Mouse (Mus musculus): Measurements from ENCODE around the gene Abl2. TPM values are rescaled to one million over a fixed set of nuclear protein-coding genes. Genes with fewer than 3 reads are reported as not detected.

Abl2 gene
- polyA plus RNA-seq, 1 experiment from 2014 or later, result 21.7 TPM

DNA sequence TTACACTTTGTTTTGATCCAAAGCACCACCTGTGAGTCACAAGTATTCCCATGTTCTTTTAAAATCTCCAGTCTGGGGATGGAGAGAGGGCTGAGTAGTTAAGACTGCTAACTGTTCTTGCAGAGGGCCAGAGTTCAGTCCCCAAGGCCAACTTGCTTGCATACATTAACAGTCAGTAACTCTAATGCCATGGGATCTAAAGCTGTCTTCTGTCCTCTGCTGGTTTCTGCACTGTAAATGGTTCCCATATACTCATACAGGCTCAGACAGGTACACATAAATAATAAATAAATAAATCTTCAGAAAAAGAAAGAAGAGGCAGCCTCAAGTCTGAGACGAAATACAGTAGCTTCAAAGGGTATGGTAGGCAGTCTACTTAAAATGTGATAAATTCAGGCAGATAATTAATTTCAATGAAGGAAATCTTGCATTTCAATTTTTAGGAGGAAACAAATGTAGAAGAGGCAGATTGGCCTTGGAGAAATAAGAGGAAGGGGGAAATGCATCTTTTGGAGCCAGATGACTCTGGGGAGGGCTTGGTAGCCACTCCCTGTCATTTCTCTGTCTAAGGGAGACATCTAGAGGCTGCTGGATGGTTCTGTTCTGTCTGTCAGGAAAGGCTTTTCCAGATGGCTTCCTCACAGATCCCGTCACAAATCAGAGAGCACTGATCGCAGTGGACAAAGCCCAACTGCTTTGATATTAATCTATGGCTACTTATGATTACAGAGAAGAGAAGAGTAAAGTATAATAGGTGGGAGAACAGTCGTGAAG lies 18.6 kb upstream of the Abl2 start:
- DNase-seq (ENCODE audit: low read depth, low spot score), result no peak
- CTCF ChIA-PET, result interaction anchor here (0.8 to 1.1 kb wide), 2 partner anchors 10 to 120 kb away, joined by 3 to 4 read pairs; no protein-coding TSS in a partner anchor
- in situ Hi-C loops (cut with MboI; ENCODE audit: low pct_unique_long_range_greater_than_20kb), result loop anchor here (5.0 kb wide), 3 partner anchors 92 to 278 kb away; partner anchors contain the start of gene Axdnd1

DNA sequence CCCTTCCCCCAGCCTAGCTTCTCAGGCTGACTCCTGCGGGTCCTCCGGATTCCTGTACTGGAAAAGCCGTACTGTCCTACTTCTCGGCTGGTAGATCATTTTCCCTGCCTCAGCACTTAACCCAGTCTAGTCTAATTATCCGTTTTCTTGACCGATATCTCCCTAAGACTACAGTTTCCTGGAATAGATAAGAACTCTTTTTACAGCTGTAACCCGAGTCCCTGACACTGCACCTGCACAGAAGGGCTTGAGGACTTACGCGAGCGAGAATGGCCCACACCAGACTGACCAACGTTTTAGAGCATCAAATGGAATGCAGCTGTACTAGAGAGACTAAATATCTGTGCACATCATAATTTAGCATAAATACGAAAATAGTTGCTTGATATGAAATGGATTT lies 14.6 kb upstream of the Abl2 start:
- DNase-seq (ENCODE audit: low read depth, low spot score) (no peak), ATAC-seq (no peak)
- TF ChIP-seq CTCF (IDR thresholded peaks at IDR 0.05), result no peak
- POLR2A ChIA-PET, result no interaction called here
- H3K27me3 ChIP-seq, result no peaks in the 10 kb centered on the region
- in situ Hi-C loops (cut with MboI; ENCODE audit: low pct_unique_long_range_greater_than_20kb), result loop anchor here (5.0 kb wide), 3 partner anchors 88 to 282 kb away; partner anchors contain the start of gene Axdnd1
- CTCF ChIA-PET, result no interaction called here

More for the DNA sequence above, 18.6 kb upstream of the Abl2 start:
- TF ChIP-seq CTCF (IDR thresholded peaks at IDR 0.05), result peak; percentile 71
- H3K27me3 ChIP-seq, result no peaks in the 10 kb centered on the region
- ATAC-seq, result no peak
- POLR2A ChIA-PET, result interaction anchor here (0.7 kb wide), 1 partner anchor 50 kb away, joined by 3 read pairs; no protein-coding TSS in a partner anchor

DNA sequence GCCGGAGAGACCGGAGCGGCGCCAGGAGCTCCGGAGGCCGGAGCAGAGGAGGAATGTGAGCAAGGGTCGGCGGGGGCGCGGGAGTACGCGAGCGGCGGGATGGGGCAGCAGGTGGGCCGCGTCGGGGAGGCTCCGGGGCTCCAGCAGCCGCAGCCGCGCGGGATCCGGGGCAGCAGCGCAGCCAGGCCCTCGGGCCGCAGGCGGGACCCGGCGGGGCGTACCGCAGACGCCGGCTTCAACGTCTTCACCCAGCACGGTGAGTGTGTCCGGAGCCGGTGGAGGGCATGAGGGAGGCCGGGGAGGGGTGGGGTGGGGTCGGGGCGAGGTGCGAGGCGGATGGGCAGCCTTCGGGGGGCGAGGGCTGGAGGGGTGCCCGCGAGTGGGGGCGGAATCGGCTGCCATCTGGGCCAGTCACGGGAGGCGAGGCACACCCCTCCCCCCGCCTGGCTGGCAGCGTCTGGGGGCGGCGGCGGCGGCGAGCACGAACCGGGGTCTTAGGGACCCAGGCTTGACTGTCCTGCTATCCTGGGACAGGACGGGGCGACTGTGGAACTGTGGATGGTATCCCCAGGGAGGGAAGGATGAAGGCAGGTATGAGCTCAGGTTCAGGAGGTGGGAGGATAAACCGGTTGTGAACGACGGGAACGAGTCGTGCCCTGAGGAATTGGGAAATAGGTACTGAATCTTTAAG lies 509 bp downstream of the Abl2 start:
- ChIA-PET POLR2A (interaction anchor here (0.9 to 1.0 kb wide), 2 partner anchors 8 to 32 kb away, joined by 3 read pairs; no protein-coding TSS in a partner anchor), CTCF (no interaction called here)
- no peak for DNase-seq (ENCODE audit: low read depth, low spot score)
- in situ Hi-C loops (cut with MboI; ENCODE audit: low pct_unique_long_range_greater_than_20kb), result no loop called here
- peak; percentile 37 for ATAC-seq
- no peak for TF ChIP-seq CTCF (IDR thresholded peaks at IDR 0.05)
- H3K27me3 ChIP-seq, result no peaks in the 10 kb centered on the region

DNA sequence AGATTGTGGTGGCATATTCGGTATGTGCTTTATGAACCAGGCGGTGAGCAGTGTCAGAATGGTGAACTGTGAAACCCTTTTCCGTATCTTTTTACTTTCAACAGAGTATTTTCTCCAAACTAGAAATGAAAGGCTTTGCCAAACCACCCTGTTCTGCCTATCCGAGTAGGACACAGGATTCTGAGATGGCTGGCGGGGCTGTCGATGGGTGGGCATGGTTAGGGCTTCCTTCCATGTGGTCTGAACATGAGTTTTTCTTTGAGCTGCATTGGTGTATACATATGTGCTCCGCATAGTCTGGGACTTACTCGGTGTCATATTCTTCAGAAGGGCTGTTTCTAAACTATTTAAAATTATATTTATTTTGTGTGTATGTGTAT lies 1.0 kb downstream of the Abl2 start:
- ATAC-seq (no peak), DNase-seq (ENCODE audit: low read depth, low spot score) (no peak)
- TF ChIP-seq CTCF (IDR thresholded peaks at IDR 0.05), result no peak
- H3K27me3 ChIP-seq, result no peaks in the 10 kb centered on the region
- ChIA-PET CTCF (no interaction called here), POLR2A (no interaction called here)
- in situ Hi-C loops (cut with MboI; ENCODE audit: low pct_unique_long_range_greater_than_20kb), result no loop called here

DNA sequence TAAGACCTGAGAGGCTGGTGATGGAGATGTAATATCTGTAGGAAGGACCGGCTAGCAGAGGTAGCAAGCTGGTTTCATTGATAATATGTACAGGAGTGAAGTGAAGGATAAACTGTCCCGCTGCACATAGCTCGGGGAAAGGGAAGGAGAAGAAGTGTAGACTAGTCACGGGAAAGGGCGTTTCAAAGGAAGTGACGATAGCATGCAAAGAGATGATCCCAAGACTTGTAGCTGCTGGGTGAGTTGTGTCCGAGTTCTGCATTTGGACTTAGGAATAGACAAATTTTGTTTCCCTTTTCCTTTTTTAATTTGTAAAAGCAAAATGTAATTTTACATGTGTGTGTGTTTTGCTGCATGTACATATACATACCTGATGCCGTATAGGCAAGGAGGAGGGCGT lies 1.9 kb downstream of the Abl2 start:
- DNase-seq (ENCODE audit: low read depth, low spot score) (no peak), ATAC-seq (no peak)
- TF ChIP-seq CTCF (IDR thresholded peaks at IDR 0.05), result no peak
- in situ Hi-C loops (cut with MboI; ENCODE audit: low pct_unique_long_range_greater_than_20kb), result no loop called here
- CTCF ChIA-PET, result interaction anchor here (0.8 kb wide), 1 partner anchor 11 kb away, joined by 3 read pairs; no protein-coding TSS in a partner anchor
- POLR2A ChIA-PET, result no interaction called here
- H3K27me3 ChIP-seq, result no peaks in the 10 kb centered on the region

DNA sequence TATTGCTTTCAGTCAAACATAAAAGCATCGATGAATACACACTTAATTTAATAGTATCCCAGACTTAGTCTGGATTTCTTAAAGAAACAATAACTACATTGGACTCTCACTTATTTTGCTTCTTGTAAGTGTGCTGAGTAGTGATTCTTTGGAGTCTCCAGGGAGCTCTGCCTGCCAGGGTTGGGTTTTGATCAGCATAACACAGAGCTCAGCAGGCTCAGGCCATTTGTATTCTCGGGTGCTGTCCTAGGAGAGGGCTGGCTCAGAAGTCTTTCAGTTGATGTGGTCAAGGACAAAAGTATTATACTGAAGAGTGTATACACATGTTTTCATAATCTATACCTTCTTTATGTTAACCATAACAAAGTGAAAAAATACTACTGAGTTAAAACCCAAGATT lies 6.7 kb downstream of the Abl2 start:
- ChIA-PET POLR2A (interaction anchor here (1.0 kb wide), 1 partner anchor 9 kb away, joined by 4 read pairs; no protein-coding TSS in a partner anchor), CTCF (interaction anchor here (1.1 to 2.7 kb wide), 3 partner anchors 67 to 80 kb away, joined by 3 to 6 read pairs (median 3); no protein-coding TSS in a partner anchor)
- TF ChIP-seq CTCF (IDR thresholded peaks at IDR 0.05), result no peak
- no peak for DNase-seq (ENCODE audit: low read depth, low spot score)
- in situ Hi-C loops (cut with MboI; ENCODE audit: low pct_unique_long_range_greater_than_20kb), result no loop called here
- no peaks in the 10 kb centered on the region for H3K27me3 ChIP-seq
- no peak for ATAC-seq

DNA sequence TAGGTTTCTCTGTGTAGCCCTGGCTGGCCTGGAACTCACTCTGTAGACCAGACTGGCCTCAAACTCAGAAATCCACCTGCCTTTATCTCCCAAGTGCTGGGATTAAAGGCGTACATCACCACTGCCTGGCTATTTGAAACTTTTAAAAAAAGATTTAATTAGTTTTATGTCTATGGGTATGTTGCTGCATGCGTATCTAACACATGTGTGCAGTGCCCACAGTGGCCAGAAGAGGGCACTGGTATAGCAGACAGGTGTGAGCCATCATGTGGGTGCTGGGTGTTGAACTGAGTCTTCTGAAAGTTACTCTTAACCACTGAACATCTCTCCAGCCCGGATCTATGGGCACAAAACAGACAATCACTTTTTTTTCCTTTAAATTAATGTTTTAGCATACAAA lies 7.5 kb downstream of the Abl2 start:
- ATAC-seq, result no peak
- POLR2A ChIA-PET, result no interaction called here
- in situ Hi-C loops (cut with MboI; ENCODE audit: low pct_unique_long_range_greater_than_20kb), result no loop called here
- H3K27me3 ChIP-seq, result no peaks in the 10 kb centered on the region
- no peak for DNase-seq (ENCODE audit: low read depth, low spot score)
- CTCF ChIA-PET, result no interaction called here
- TF ChIP-seq CTCF (IDR thresholded peaks at IDR 0.05), result no peak

DNA sequence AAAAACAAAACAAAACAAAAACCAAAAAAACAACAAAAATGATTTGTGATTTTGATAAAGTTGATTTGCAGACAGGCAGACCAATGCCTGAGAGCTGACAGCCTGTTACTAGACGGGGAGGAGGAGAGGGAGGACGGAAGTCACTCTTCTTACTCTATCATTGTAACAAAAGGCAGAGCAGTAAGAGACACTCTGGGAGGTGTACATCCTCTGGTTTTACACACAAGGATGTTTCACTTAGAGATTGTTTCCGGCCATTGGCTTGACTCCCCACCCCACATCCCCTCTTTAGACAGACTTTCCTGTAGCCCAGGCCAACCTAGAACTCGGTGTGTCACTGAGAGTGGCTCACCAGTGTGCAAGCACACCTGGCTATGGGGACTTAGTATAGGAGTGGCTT lies 11.0 kb downstream of the Abl2 start:
- ATAC-seq, result no peak
- H3K27me3 ChIP-seq, result no peaks in the 10 kb centered on the region
- POLR2A ChIA-PET, result no interaction called here
- no peak for DNase-seq (ENCODE audit: low read depth, low spot score)
- in situ Hi-C loops (cut with MboI; ENCODE audit: low pct_unique_long_range_greater_than_20kb), result no loop called here
- no peak for TF ChIP-seq CTCF (IDR thresholded peaks at IDR 0.05)
- CTCF ChIA-PET, result no interaction called here

DNA sequence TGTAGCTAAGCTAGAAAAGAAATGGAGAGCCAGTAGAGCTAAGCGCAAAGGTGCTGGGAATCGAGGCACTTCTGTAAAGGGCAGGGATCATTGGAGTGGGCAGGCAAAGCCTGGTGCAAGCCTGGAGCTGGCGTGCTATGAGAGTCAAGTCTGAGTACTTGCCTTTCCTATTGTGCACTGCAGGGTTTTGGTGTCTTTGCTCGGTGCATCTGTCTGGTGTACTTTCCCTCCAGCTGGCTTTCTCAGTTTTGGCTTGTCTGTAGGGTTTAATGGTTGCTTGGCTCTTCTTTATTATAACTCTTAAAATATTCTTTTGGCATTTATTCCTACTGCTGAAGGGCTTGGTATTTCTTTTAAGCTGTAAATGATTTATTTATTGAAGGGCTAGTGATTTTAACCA lies 14.4 kb downstream of the Abl2 start:
- ATAC-seq (no peak), DNase-seq (ENCODE audit: low read depth, low spot score) (no peak)
- no peak for TF ChIP-seq CTCF (IDR thresholded peaks at IDR 0.05)
- ChIA-PET CTCF (no interaction called here), POLR2A (no interaction called here)
- no peaks in the 10 kb centered on the region for H3K27me3 ChIP-seq
- in situ Hi-C loops (cut with MboI; ENCODE audit: low pct_unique_long_range_greater_than_20kb), result no loop called here

DNA sequence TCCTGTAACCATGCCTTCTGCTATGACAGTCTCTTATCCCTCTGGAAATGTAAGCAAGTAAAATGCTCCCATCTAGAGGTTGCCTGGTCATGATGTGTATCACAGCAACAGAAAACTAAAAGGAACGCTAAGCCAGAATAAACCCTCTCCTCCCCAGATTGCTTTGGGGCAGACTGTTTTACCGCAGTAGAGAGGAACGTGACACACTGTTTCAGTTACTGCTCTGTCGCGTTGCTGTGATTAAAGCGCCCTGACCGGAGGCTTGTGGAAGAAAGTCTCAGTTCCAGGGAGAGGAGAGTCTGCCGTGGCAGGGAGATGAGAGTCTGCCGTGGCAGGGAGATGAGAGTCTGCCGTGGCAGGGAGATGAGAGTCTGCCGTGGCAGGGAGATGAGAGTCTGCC lies 22.6 kb downstream of the Abl2 start:
- H3K27me3 ChIP-seq, result no peaks in the 10 kb centered on the region
- in situ Hi-C loops (cut with MboI; ENCODE audit: low pct_unique_long_range_greater_than_20kb), result loop anchor here (5.0 kb wide), 1 partner anchor 51 kb away; no protein-coding TSS in a partner anchor
- CTCF ChIA-PET, result interaction anchor here (1.1 kb wide), 1 partner anchor 10 kb away, joined by 3 read pairs; no protein-coding TSS in a partner anchor
- POLR2A ChIA-PET, result no interaction called here
- TF ChIP-seq CTCF (IDR thresholded peaks at IDR 0.05), result no peak
- ATAC-seq, result no peak
- no peak for DNase-seq (ENCODE audit: low read depth, low spot score)

DNA sequence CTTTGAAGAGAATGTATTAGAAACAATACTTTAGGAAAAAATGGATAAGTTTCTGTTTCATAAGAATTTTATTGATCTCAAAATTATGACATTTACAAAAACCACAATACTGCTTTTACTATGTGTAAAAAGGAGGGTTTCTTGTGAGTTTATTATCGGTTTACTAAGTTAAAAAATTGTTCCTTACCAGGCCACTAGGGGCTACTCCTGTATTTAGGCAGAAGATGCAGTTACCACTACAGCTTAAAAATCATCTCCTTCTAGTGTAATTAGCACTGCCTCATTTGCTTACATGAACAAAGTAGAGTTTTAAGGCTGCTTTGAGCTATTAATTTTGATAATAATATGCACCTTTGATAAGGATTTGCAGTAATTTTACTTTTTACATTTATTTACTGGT lies 25.6 kb downstream of the Abl2 start:
- POLR2A ChIA-PET, result interaction anchor here (0.6 kb wide), 1 partner anchor 476 kb away, joined by 7 read pairs; no protein-coding TSS in a partner anchor
- DNase-seq (ENCODE audit: low read depth, low spot score) (no peak), ATAC-seq (no peak)
- TF ChIP-seq CTCF (IDR thresholded peaks at IDR 0.05), result peak; percentile 50
- CTCF ChIA-PET, result interaction anchor here (0.9 to 1.3 kb wide), 5 partner anchors 10 to 47 kb away, joined by 3 to 6 read pairs (median 3); no protein-coding TSS in a partner anchor
- no peaks in the 10 kb centered on the region for H3K27me3 ChIP-seq
- in situ Hi-C loops (cut with MboI; ENCODE audit: low pct_unique_long_range_greater_than_20kb), result loop anchor here (5.0 kb wide), 1 partner anchor 48 kb away; no protein-coding TSS in a partner anchor
